Mouse (Mus musculus) hindbrain, embryonic 16.5 days (tissue): Measurements from ENCODE around the gene Fxyd7. TPM values are rescaled to one million over a fixed set of nuclear protein-coding genes. Genes with fewer than 3 reads are reported as not detected.
A peak's percentile ranks its signal among the peaks of the same experiment; 100 is the strongest.

Experiments used
- ATAC-seq: fragments of 200-750 bp; cut with Nextera tagmentation; 2 replicates; pipeline ENCODE4 v1.8.0; 2017; ENCODE audit warnings: moderate TSS enrichment, moderate library complexity
- H3K27ac ChIP-seq: fragments of 300-500 bp; sonication (generic); 2 replicates; pipeline ENCODE4 v1.5.1; 2014; ENCODE audit warnings: low read depth, mild to moderate bottlenecking, control low read depth, low read length, moderate library complexity
- H3K27me3 ChIP-seq: fragments of 300-500 bp; sonication (generic); replicated peaks from 2 replicates; pipeline ENCODE4 v1.6.1; 2014; ENCODE audit warnings: low read length; ENCODE audit not compliant: control insufficient read depth, insufficient read depth
- H3K36me3 ChIP-seq: fragments of 300-500 bp; sonication (generic); 2 replicates; pipeline ENCODE4 v1.6.1; 2014; ENCODE audit warnings: mild to moderate bottlenecking, low read length, moderate library complexity, mixed read lengths; ENCODE audit not compliant: control insufficient read depth, insufficient read depth
- H3K4me1 ChIP-seq: fragments of 300-500 bp; sonication (generic); 2 replicates; pipeline ENCODE4 v1.6.1; 2014; ENCODE audit warnings: low read depth, low read length; ENCODE audit not compliant: control insufficient read depth, insufficient read depth
- H3K4me2 ChIP-seq: fragments of 300-500 bp; sonication (generic); 2 replicates; pipeline ENCODE4 v1.6.1; 2014; ENCODE audit warnings: mild to moderate bottlenecking, low read length, control low read depth, moderate library complexity
- H3K4me3 ChIP-seq: fragments of 300-500 bp; sonication (generic); 2 replicates; pipeline ENCODE4 v1.5.1; 2014; ENCODE audit warnings: mild to moderate bottlenecking, low read length, control low read depth, moderate library complexity
- H3K9ac ChIP-seq: fragments of 300-500 bp; sonication (generic); 2 replicates; pipeline ENCODE4 v1.6.1; 2014; ENCODE audit warnings: low read depth, mild to moderate bottlenecking, control low read depth, low read length, moderate library complexity
- H3K9me3 ChIP-seq: fragments of 300-500 bp; sonication (generic); 2 replicates; pipeline ENCODE4 v1.6.1; 2014; ENCODE audit warnings: mild to moderate bottlenecking, low read length, moderate library complexity; ENCODE audit not compliant: control insufficient read depth
- WGBS: fragments of 180-500 bp; shearing (Covaris S2); extraction: QIAGEN DNeasy Blood & Tissue Kit; methylation state at CpG from one replicate; pipeline ENCODE4 v1.1.7; 2014; 5-methylcytosine and 5-hydroxymethylcytosine counted together
- polyA plus RNA-seq: library from polyadenylated mRNA; unstranded; fragments of >200 nt; fragmentation: Nextera tagmentation; extraction: Ambion mirVana; gene quantifications from 2 replicates; pipeline ENCODE4 v1.2.1, GENCODE M21; 2015

The Fxyd7 gene
- polyA plus RNA-seq: 324 and 417 TPM in 2 replicates

- Histone ChIP-seq H3K36me3 (no peaks in the 10 kb centered on the region), H3K27me3 (peaks cover 19% of the 10 kb centered on the region), H3K4me2 (peak within 1 kb of the TSS; percentile 66), H3K9ac (peak within 1 kb of the TSS; percentile 71), H3K4me3 (peak within 1 kb of the TSS; percentile 52), H3K4me1 (peaks cover 33% of the 10 kb centered on the region), H3K27ac (peak within 1 kb of the TSS; percentile 68), H3K9me3 (no peaks in the 10 kb centered on the region)
- peak; percentile 53 for ATAC-seq
- 2% methylated on average over 20 of the region's 28 CpGs for WGBS
These were observed at the start of gene Fxyd7 for GRCm38 (mm10) chr7:31051321-31052021. Gene Fxyd7, minus strand, starts transcription at chr7:31051467.

- H3K27me3 ChIP-seq: no peaks in the 10 kb centered on the region
- ATAC-seq: no peak
These were observed 49.5 kb upstream of the Fxyd7 start for GRCm38 (mm10) chr7:31100786-31101185.

GRCm38 (mm10) chr7:31099612-31099982, 48.3 kb upstream of the Fxyd7 start:
- 92% methylated on average over 6 of the region's 6 CpGs for WGBS
- H3K36me3 ChIP-seq: no peaks in the 10 kb centered on the region
- no peak overlapping the region for H3K4me3 ChIP-seq
- no peak overlapping the region for H3K9ac ChIP-seq
- no peaks in the 10 kb centered on the region for H3K27me3 ChIP-seq
- H3K4me1 ChIP-seq: peaks cover 3% of the 10 kb centered on the region; the same call in 1 of the 2 replicates
- no peaks in the 10 kb centered on the region for H3K9me3 ChIP-seq
- no peak for ATAC-seq
- no peak overlapping the region for H3K27ac ChIP-seq
- H3K4me2 ChIP-seq: no peak overlapping the region

More at GRCm38 (mm10) chr7:31100786-31101185, 49.5 kb upstream of the Fxyd7 start:
- H3K9me3 ChIP-seq: no peaks in the 10 kb centered on the region
- H3K4me3 ChIP-seq: no peak overlapping the region
- H3K4me1 ChIP-seq: peaks cover 3% of the 10 kb centered on the region; the same call in 1 of the 2 replicates
- H3K36me3 ChIP-seq: no peaks in the 10 kb centered on the region
- no peak overlapping the region for H3K9ac ChIP-seq
- no peak overlapping the region for H3K4me2 ChIP-seq
- 81% methylated on average over 14 of the region's 14 CpGs for WGBS
- no peak overlapping the region for H3K27ac ChIP-seq

- Histone ChIP-seq H3K4me1 (peaks cover 3% of the 10 kb centered on the region; the same call in 1 of the 2 replicates), H3K9me3 (no peaks in the 10 kb centered on the region), H3K36me3 (no peaks in the 10 kb centered on the region), H3K27ac (no peak overlapping the region), H3K4me3 (no peak overlapping the region), H3K4me2 (no peak overlapping the region), H3K9ac (no peak overlapping the region), H3K27me3 (no peaks in the 10 kb centered on the region)
- ATAC-seq: no peak
- 81% methylated on average over 22 of the region's 22 CpGs for WGBS
These were observed 47.7 kb upstream of the Fxyd7 start for GRCm38 (mm10) chr7:31098697-31099611.

- no peaks in the 10 kb centered on the region for H3K27me3 ChIP-seq
- WGBS: 42% methylated on average over 19 of the region's 20 CpGs
- H3K9me3 ChIP-seq: no peaks in the 10 kb centered on the region
- H3K9ac ChIP-seq: peak overlapping the region; percentile 25; the same call in 1 of the 2 replicates
- peak overlapping the region; percentile 17 for H3K4me3 ChIP-seq
- peak; percentile 95 for ATAC-seq
- peaks cover 3% of the 10 kb centered on the region; the same call in 1 of the 2 replicates for H3K4me1 ChIP-seq
- H3K27ac ChIP-seq: no peak overlapping the region
- peak overlapping the region; percentile 52 for H3K4me2 ChIP-seq
- no peaks in the 10 kb centered on the region for H3K36me3 ChIP-seq
These were observed 46.4 kb upstream of the Fxyd7 start for GRCm38 (mm10) chr7:31097583-31098248.

GRCm38 (mm10) chr7:31096892-31097564, 45.8 kb upstream of the Fxyd7 start:
- Histone ChIP-seq H3K4me2 (no peak overlapping the region), H3K27ac (no peak overlapping the region), H3K9ac (no peak overlapping the region), H3K4me3 (no peak overlapping the region), H3K4me1 (peaks cover 3% of the 10 kb centered on the region; the same call in 1 of the 2 replicates), H3K9me3 (no peaks in the 10 kb centered on the region), H3K27me3 (no peaks in the 10 kb centered on the region), H3K36me3 (no peaks in the 10 kb centered on the region)
- 74% methylated on average over 9 of the region's 9 CpGs for WGBS
- no peak for ATAC-seq

GRCm38 (mm10) chr7:31094774-31095501, 43.7 kb upstream of the Fxyd7 start:
- Histone ChIP-seq H3K4me2 (no peak overlapping the region), H3K4me3 (no peak overlapping the region), H3K9me3 (no peaks in the 10 kb centered on the region), H3K4me1 (peaks cover 3% of the 10 kb centered on the region; the same call in 1 of the 2 replicates), H3K27me3 (no peaks in the 10 kb centered on the region), H3K36me3 (no peaks in the 10 kb centered on the region), H3K27ac (no peak overlapping the region), H3K9ac (no peak overlapping the region)
- WGBS: 28% methylated on average over 11 of the region's 12 CpGs
- ATAC-seq: no peak

- no peaks in the 10 kb centered on the region for H3K9me3 ChIP-seq
- no peak overlapping the region for H3K9ac ChIP-seq
- ATAC-seq: no peak
- no peaks in the 10 kb centered on the region for H3K27me3 ChIP-seq
- H3K27ac ChIP-seq: no peak overlapping the region
- 87% methylated on average over 2 of the region's 2 CpGs for WGBS
- H3K4me3 ChIP-seq: no peak overlapping the region
- no peak overlapping the region for H3K4me2 ChIP-seq
- peaks cover 3% of the 10 kb centered on the region; the same call in 1 of the 2 replicates for H3K4me1 ChIP-seq
- H3K36me3 ChIP-seq: no peaks in the 10 kb centered on the region
These were observed 38.5 kb upstream of the Fxyd7 start for GRCm38 (mm10) chr7:31089721-31090120.
